Mouse (Mus musculus) skeletal muscle tissue, adult 2 months (tissue): Measurements from ENCODE around the gene Parvb.

Source experiments
- DNase-seq: peaks from one replicate; pipeline ENCODE4 v3.0.0-alpha.2; 2012; ENCODE audit warnings: low read depth, low spot score

The Parvb gene

DNA sequence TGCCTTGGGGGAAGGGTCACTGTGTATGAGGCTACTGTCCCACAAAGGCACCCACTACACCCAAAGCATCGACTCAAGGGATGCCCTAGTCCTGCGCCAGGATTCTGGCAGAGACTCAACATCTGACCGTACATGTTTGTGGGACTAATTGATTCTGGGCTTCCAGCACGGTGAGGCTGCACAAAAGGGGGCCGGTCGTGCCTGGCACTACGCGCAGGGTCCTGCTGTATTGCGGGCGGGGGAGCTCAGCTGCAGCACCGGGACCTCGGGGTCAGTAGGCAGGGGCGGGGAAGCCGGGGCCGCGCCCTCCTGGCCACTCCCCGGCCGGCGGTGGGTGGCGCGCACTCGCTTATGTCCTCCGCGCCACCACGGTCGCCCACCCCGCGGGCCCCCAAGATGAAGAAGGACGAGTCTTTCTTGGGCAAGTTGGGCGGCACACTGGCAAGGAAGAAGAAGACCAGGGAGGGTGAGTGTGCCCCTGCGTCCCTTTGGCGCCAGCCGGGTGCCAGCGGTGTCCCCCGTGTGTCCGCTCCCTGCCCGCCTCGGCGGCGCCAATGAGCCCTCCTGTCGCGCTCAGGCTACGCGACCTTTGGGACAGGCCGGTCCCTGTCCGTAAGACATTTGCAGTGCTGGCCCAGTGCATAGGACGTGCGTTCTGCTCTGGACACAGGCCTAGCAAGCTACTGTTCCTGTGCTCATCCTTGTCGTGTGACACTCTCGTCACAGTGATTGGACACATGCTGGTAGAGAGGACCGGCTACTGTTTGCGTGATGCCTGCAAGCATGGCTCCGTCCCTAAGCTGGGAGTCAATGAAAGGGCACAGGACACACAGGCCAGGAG, at the start of gene Parvb:
TSS of gene Parvb (plus strand) at position 323 of the 841 bp plus-strand sequence.
- DNase-seq: peak; percentile 71

DNA sequence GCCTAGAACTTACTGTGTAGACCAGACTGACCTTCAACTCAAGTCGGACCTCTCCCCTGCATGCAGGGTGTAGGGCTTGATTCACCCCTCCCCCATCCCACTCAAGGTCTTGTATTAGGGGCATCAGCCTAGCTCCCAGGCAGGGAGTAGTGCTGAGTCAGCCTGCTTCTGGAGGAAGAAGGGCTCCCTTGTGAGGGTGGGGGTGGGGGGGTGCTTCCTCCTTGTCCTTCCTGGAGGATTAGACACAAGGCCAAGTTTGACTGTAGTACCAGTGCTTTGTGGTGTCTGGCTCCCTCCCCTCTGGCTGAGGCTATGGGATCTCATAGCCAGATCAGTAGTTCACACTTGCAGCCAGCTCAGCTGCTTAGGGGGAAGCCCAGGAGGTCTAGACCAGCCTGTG, 47.9 kb upstream of the Parvb start:
- DNase-seq: peak; percentile 23

DNA sequence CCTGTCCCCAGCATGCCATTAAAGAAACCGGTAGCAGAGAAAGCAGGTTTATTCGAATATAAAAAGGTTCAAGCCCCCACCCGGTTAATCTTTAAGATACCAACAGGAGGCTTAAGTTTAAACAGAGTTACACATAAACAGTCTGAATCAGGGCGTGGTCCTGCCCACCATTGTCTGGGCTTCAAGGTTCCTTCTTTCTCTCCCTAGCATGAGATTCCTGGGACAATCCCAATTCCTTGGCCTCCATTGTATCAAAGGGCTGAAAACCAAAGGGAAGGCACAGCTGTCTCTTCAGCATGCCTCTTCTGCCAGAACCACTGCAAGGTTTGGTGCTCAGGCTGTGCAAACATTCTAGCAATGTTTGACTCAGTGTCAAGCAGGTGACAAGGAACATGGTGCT, 45.6 kb upstream of the Parvb start:
- no peak for DNase-seq

DNA sequence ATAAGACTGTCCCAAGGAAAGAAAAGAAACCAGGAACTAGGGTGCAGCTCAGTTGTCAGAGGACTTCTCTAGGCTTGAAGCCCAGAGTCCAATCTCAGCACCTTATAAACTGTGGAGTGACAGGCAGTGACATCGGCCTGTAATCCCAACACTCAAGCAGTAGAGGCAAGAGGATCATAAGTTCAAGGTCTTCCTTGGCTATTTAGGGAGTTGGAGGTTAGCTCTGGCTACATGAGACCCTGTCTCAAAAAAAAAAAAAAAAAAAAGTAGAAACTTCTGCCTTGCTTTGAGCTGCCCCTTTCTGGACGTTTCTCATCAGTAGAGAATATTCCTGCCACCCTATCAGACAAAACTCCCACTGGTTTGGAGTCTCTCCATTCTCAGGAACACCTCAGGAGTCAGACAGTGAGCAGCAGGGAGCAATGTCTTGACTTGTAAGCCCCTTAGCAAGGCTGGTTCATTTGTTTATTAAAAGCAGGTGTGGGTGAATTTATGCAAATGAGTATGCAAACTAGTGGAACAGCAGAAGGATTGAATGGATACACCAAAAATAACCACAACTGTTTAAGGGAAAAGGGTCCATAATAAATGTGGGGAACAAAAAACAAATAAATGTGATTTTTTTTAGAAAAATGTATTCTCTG, 42.8 kb upstream of the Parvb start:
- no peak for DNase-seq

DNA sequence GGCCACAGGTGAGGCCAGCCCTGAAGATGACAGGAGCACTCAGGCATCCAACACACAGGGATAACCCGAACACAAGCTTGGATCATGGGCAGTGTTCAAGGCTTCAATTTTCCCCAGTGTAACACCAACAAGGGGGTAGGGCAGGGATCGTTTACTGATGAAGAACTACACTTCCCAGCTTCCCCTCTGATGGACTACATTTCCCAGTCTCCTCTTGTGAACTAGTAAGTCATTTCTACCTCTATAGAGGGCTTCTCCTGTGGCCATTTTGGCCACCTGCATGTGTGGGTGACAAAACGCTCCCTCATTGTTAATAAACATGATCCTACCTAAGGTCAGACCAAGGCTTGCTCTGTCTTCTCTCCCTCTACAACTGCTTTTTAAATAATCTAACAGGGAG, 42.0 kb upstream of the Parvb start:
- DNase-seq: no peak

DNA sequence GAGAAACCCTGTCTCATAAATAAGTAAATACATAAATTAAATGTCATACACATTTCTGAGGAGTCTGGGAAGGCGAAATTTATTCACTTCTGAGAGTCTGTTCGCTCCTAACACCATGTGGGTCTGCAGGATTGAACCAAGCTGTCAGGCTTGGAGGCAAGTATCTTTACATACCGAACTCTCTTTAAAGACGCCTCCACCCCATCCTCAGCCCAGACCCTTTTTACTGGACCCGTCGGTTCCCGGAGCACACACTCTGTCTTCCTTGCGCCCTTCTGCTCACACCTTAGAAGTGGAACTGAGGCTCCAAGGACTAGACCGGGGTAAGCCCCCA, 40.2 kb upstream of the Parvb start:
- no peak for DNase-seq

GRCm38 (mm10) chr15:84192058-84192791, 39.6 kb upstream of the Parvb start, which contains the start of gene Samm50:
Gene Samm50 (plus strand): TSS chr15:84192241.
- peak; percentile 92 for DNase-seq

GRCm38 (mm10) chr15:84196486-84197165, 35.2 kb upstream of the Parvb start:
- no peak for DNase-seq

DNA sequence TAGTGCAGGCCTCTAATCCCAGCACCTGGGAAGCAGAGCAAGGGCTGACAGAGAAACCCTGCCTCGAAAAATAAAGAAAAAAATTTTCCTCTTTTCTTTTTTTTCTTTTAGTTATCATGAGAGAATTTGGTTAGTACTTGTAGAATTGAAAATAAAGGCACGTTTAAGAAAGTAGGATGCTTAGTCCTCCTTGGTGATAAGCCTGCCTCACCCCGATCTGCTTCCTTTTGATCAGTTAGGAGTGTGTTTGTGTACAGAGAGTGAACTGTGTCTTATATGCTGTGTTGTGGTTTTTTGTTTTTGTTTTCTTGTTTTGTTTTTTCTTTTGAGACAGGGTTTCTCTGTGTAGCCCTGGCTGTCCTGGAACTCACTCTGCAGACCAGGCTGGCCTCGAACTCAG, 24.5 kb upstream of the Parvb start:
- DNase-seq: no peak

DNA sequence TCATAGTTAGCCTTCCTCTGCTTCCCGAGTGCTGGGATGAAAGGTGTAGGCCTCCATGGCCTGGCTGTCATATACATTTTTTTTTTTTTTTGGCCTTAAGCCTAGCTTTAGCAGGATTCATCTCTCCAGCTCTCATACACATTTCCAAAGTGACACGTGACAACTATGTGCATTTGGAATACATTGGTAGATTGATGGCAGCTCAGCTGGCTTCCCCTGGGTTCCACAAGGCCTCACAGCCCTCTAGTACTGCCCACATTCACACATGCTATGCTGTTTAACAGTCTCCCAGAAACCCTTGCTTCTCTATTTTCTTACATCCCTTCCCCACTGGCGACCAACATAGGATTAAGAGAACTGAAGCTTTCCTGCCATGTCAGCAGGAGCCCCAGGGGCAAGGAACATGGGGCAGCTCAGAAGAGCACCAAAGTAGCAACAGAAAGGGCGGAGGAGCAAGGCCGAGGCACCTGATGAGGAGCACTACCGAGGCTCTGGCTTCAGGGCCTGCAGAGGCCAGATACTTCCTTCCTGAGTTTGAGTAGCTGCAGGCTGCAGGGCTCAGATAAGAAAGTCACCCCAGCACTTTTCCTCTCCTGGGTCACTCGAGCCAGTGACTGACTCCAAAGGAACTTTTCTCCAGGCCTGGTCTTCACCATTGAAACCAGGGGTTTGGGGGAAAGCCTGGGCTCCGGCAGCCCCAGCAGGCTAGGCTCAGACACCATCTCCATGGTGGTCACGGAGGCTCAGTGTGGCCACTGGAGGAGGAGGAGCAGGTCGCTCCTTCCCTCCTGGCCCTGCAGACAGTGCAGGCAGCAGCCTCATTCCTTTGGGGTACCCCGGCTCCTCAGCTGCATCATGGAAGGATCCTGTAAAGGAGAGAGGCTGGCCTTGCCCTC, 22.1 kb upstream of the Parvb start:
- no peak for DNase-seq

- DNase-seq: no peak
These were observed 21.4 kb upstream of the Parvb start for GRCm38 (mm10) chr15:84210461-84210860.

- no peak for DNase-seq
These were observed 20.9 kb upstream of the Parvb start for GRCm38 (mm10) chr15:84210941-84211340.

GRCm38 (mm10) chr15:84211564-84211963, 20.3 kb upstream of the Parvb start:
- DNase-seq: no peak

GRCm38 (mm10) chr15:84212031-84212755, 19.6 kb upstream of the Parvb start:
- DNase-seq: peak; percentile 85

DNA sequence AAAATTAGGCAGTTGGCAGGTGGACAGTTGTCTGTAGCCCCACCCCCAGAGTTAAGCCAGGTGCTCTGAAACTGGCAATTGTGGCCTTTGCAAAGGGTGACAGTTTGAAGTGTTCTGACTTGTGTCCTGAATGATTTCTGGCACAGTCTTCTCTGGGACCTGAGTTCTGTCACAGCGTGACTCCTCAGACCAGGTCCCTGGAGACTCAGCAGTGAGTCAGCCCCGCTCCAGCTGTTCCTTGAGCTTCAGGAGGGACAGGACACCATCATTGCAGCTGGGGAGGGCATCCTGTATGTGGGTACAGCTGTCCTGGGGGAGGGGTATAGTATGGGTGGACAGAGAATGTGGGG, 19.1 kb upstream of the Parvb start:
- peak; percentile 54 for DNase-seq

DNA sequence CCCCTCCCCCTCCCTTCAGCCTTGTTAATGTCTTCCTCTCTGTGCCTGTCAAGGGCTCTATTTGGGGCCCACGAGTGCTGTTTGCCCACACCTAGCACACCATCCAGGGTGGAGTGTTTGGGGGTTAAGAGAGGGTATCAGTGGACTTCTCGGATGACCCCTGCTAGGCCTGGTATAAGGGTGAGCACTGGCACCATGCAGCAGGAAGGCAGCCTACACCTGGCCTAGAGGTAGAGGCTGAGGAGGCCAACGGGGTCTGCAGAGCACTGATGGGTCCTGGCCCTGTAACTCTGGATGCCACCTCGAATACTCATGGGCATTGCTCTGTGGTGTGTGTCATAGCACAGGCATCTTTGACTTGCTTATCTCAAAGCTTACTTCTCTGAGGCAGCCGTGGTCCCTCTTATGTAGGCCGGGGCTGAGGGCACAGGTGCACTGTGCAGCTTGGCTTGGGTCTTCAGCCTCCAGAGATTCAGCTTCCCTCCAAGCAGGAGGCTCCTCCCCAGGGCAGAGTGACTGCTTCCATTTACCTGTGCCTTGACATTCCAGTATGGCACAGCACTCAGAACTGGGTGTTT, 18.6 kb upstream of the Parvb start:
- no peak for DNase-seq

DNA sequence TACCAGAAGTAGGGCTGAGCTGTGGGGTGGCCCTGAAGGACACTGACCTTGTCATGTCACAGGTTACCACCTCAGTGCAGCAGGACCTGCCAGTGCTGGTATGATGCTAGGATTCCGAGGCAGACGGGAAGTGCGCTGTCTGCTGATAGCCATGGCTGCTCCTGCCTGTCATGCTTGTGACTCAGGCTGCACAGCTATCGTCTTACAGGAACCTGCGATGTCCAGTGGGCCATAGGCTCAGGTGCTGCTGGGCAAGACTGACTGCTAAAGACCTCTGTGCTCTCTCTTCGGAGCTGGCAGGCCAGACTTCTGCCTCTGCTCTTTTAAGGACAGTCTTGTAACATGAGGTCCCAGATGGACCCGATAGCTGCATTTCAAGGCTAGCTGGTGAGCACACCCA, 17.4 kb upstream of the Parvb start:
- DNase-seq: peak; percentile 69

GRCm38 (mm10) chr15:84215273-84215672, 16.6 kb upstream of the Parvb start:
- no peak for DNase-seq

DNA sequence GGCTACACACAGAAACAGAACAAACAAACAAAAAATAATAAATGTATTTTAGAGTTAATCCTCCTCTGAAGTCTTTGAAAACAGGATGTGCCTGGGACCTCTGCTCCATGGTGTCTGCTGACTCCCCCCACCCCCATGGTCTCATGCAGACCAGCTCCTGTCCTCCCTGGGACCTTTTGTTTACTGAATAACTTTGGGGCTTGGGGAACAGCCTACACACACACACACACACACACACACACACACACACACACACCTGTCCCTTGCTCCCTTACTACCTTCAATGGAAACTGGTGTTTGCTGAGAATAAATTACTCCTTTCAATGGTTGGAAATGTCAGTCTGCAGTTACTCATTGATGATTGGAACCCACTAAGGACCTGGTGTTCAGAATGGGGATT, 15.8 kb upstream of the Parvb start:
- no peak for DNase-seq

GRCm38 (mm10) chr15:84216461-84217084, 15.3 kb upstream of the Parvb start:
- DNase-seq: no peak
